Mouse (Mus musculus): ENCODE measurements at regions not wholly inside any gene's neighbourhood (a gene's known extent, or its start where the extent isn't known, plus 50 kb on each side); places are given as distances from the start of the nearest gene placed in this dataset.

DNA sequence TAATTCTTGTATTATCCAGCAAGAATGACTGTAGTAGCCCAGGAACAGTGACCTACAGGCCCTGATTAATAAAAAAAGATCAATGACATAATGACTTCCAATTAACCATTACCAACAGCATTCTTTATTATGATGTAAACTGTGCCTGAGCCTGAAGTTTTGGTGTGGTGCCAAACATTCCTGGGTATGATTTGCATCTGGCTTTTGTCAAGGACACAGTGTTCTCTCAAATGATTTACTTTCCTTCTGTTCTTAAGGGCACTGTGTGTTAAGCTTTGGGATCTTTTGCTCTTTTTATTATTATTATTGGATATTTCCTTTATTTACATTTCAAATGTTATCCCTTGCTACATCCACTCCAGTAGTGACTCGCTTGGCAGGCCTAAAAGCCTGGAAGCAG, 221.7 kb upstream of the Fam83b start:
- TF ChIP-seq CTCF (IDR thresholded peaks at IDR 0.05; ENCODE audit: control insufficient read depth, insufficient read depth, insufficient replicate concordance, low read depth, low read length) = no peak
- no peak for TF ChIP-seq POLR2A (IDR thresholded peaks at IDR 0.05; ENCODE audit: control insufficient read depth, low read depth, low read length)

All from testis, adult 2 months (tissue).